Mouse (Mus musculus): ENCODE data around the gene Stx19. TPM values are rescaled to one million over a fixed set of nuclear protein-coding genes. Genes with fewer than 3 reads are reported as not detected.
A peak's percentile ranks its signal among the peaks of the same experiment; 100 is the strongest.

The Stx19 gene
- polyA plus RNA-seq, 1 experiment from 2014 or later: 0.51 TPM

DNA sequence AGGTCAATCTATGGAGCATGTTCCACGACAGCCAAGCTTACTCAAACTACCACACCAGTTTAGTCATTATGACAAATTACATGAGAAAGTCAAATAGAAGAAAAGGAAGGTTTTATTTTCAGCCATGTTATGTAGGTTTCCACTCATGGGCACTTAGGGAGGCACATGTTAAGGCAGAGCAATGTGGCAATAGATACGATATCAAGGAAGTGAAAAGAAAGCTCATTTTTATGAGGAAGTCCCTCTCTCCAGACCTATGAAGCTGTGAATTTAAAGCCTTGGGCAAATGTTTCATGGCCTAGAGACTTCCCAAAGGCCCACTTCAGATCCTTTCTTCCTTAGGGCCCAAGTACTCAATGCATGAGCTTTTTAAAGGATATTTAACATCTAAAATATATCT is 43.0 kb downstream of the Stx19 start:
- Histone ChIP-seq H3K4me2 (ENCODE audit: low read depth, low read length) (no peak overlapping the region), H3K4me3 (ENCODE audit: low read depth, low read length) (no peak overlapping the region), H3K9me3 (ENCODE audit: control insufficient read depth, low read length) (no peaks in the 10 kb centered on the region), H3K4me1 (ENCODE audit: control insufficient read depth, insufficient read depth, low read length) (no peaks in the 10 kb centered on the region), H3K36me3 (ENCODE audit: control insufficient read depth, insufficient read depth, low read length) (no peaks in the 10 kb centered on the region), H3K9ac (replicated peaks; ENCODE audit: low read depth, low read length) (no peak overlapping the region), H3K27ac (ENCODE audit: low read depth, low read length) (no peak overlapping the region), H3K27me3 (ENCODE audit: control insufficient read depth, insufficient read depth, low read length) (no peaks in the 10 kb centered on the region)
- WGBS: 91% methylated on average over 2 of the region's 2 CpGs
- no peak for ATAC-seq (ENCODE audit: low read depth)

DNA sequence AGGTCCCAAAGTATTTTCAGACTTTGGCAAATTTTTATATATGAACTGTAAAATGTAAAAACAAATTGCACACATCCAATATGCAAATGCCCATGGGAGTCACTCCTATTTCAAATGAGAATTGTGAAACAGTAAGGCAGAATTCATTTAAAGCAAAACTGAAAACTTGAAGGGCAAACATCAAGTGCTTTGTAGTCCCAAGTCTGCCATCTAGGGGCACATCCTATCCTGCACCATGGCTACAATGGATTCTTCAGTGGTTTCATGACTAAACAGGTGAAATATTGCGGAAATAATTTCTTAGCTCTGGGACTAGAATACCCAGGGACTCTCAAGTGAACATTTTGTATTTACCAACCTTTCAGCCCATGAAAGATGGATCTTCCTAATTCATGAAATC is 43.5 kb downstream of the Stx19 start:
- Histone ChIP-seq H3K4me1 (ENCODE audit: control insufficient read depth, insufficient read depth, low read length) (no peaks in the 10 kb centered on the region), H3K36me3 (ENCODE audit: control insufficient read depth, insufficient read depth, low read length) (no peaks in the 10 kb centered on the region), H3K9me3 (ENCODE audit: control insufficient read depth, low read length) (no peaks in the 10 kb centered on the region), H3K4me3 (ENCODE audit: low read depth, low read length) (no peak overlapping the region), H3K27ac (ENCODE audit: low read depth, low read length) (no peak overlapping the region), H3K27me3 (ENCODE audit: control insufficient read depth, insufficient read depth, low read length) (no peaks in the 10 kb centered on the region), H3K9ac (replicated peaks; ENCODE audit: low read depth, low read length) (no peak overlapping the region), H3K4me2 (ENCODE audit: low read depth, low read length) (no peak overlapping the region)
- WGBS: 90% methylated on average over 1 of the region's 1 CpGs
- no peak for ATAC-seq (ENCODE audit: low read depth)

- H3K36me3 ChIP-seq (ENCODE audit: control insufficient read depth, insufficient read depth, low read length): no peaks in the 10 kb centered on the region
- H3K27me3 ChIP-seq (ENCODE audit: control insufficient read depth, insufficient read depth, low read length): no peaks in the 10 kb centered on the region
- H3K27ac ChIP-seq (ENCODE audit: low read depth, low read length): no peak overlapping the region
- H3K4me3 ChIP-seq (ENCODE audit: low read depth, low read length): no peak overlapping the region
- H3K4me1 ChIP-seq (ENCODE audit: control insufficient read depth, insufficient read depth, low read length): no peaks in the 10 kb centered on the region
- H3K4me2 ChIP-seq (ENCODE audit: low read depth, low read length): no peak overlapping the region
- H3K9me3 ChIP-seq (ENCODE audit: control insufficient read depth, low read length): no peaks in the 10 kb centered on the region
- no peak overlapping the region for H3K9ac ChIP-seq (replicated peaks; ENCODE audit: low read depth, low read length)
- ATAC-seq (ENCODE audit: low read depth): no peak
- 87% methylated on average over 1 of the region's 1 CpGs for WGBS
Measured at GRCm38 (mm10) chr16:62860140-62860539, 45.7 kb downstream of the Stx19 start.

DNA sequence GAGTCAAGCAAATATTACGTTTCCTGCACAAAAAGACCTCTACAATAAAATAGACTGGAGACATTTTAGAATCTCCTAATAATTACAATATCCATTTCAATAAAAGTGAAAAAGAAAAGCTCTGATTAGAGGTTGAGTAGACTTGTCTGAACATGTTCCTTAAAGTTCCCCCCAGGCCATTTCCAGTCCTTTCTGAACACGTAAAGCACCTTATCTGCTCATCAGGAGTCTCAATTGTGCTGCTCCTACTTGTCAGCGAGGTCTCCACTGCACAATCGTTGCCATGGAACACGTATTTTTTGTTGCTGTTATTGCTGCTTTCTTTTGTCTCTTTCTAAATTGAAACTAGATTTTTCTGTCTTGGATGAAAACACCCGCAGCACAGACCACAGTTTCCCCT is 47.0 kb downstream of the Stx19 start:
- H3K27me3 ChIP-seq (ENCODE audit: control insufficient read depth, insufficient read depth, low read length): no peaks in the 10 kb centered on the region
- H3K9me3 ChIP-seq (ENCODE audit: control insufficient read depth, low read length): no peaks in the 10 kb centered on the region
- no peak overlapping the region for H3K4me2 ChIP-seq (ENCODE audit: low read depth, low read length)
- H3K36me3 ChIP-seq (ENCODE audit: control insufficient read depth, insufficient read depth, low read length): no peaks in the 10 kb centered on the region
- H3K4me1 ChIP-seq (ENCODE audit: control insufficient read depth, insufficient read depth, low read length): no peaks in the 10 kb centered on the region
- H3K4me3 ChIP-seq (ENCODE audit: low read depth, low read length): no peak overlapping the region
- WGBS: 72% methylated on average over 6 of the region's 6 CpGs
- no peak for ATAC-seq (ENCODE audit: low read depth)
- H3K9ac ChIP-seq (replicated peaks; ENCODE audit: low read depth, low read length): no peak overlapping the region
- H3K27ac ChIP-seq (ENCODE audit: low read depth, low read length): no peak overlapping the region

GRCm38 (mm10) chr16:62872688-62873117 is 58.2 kb downstream of the Stx19 start:
- Histone ChIP-seq H3K27ac (ENCODE audit: low read depth, low read length) (no peak overlapping the region), H3K4me3 (ENCODE audit: low read depth, low read length) (no peak overlapping the region), H3K4me2 (ENCODE audit: low read depth, low read length) (no peak overlapping the region), H3K27me3 (ENCODE audit: control insufficient read depth, insufficient read depth, low read length) (no peaks in the 10 kb centered on the region), H3K4me1 (ENCODE audit: control insufficient read depth, insufficient read depth, low read length) (no peaks in the 10 kb centered on the region; the same call in 1 of the 2 replicates), H3K9ac (replicated peaks; ENCODE audit: low read depth, low read length) (no peak overlapping the region), H3K9me3 (ENCODE audit: control insufficient read depth, low read length) (no peaks in the 10 kb centered on the region), H3K36me3 (ENCODE audit: control insufficient read depth, insufficient read depth, low read length) (no peaks in the 10 kb centered on the region)
- 23% methylated on average over 5 of the region's 5 CpGs for WGBS
- ATAC-seq (ENCODE audit: low read depth): peak; percentile 60

- Histone ChIP-seq H3K9me3 (ENCODE audit: control insufficient read depth, low read length) (no peaks in the 10 kb centered on the region), H3K27me3 (ENCODE audit: control insufficient read depth, insufficient read depth, low read length) (no peaks in the 10 kb centered on the region), H3K4me2 (ENCODE audit: low read depth, low read length) (no peak overlapping the region), H3K4me1 (ENCODE audit: control insufficient read depth, insufficient read depth, low read length) (no peaks in the 10 kb centered on the region; the same call in 1 of the 2 replicates), H3K36me3 (ENCODE audit: control insufficient read depth, insufficient read depth, low read length) (no peaks in the 10 kb centered on the region), H3K27ac (ENCODE audit: low read depth, low read length) (no peak overlapping the region), H3K4me3 (ENCODE audit: low read depth, low read length) (no peak overlapping the region), H3K9ac (replicated peaks; ENCODE audit: low read depth, low read length) (no peak overlapping the region)
- ATAC-seq (ENCODE audit: low read depth): peak; percentile 71
- WGBS: 7% methylated on average over 4 of the region's 4 CpGs
Measured at GRCm38 (mm10) chr16:62873180-62873579, 58.7 kb downstream of the Stx19 start.

Small RNA genes lying within 50 kb of the gene (microRNA-seq; reads per million reads assigned to microRNA genes)
- gene Gm25986: not detected

Other genes with a start within 250 kb of the Stx19 start
- gene Nsun3, start 27.9 kb upstream of the Stx19 start, polyA plus RNA-seq (2014; fragmentation: Nextera tagmentation; extraction: Ambion mirVana): 12.8 and 13.5 TPM in 2 replicates
- gene Arl13b, start 32.4 kb downstream of the Stx19 start, polyA plus RNA-seq (2014; fragmentation: Nextera tagmentation; extraction: Ambion mirVana): 18.3 and 18.9 TPM in 2 replicates
- 12.2 and 16.4 TPM in 2 replicates for gene Pros1, start 39.6 kb downstream of the Stx19 start, polyA plus RNA-seq (2014; fragmentation: Nextera tagmentation; extraction: Ambion mirVana)

All from neural tube, embryonic 14.5 days (tissue).